Mouse (Mus musculus) stomach, postnatal 0 days (tissue): ENCODE measurements around the gene Rapgef1. TPM values are rescaled to one million over a fixed set of nuclear protein-coding genes. Genes with fewer than 3 reads are reported as not detected.

ENCODE experiments used
- ATAC-seq: fragments of 200-750 bp; cut with Nextera tagmentation; 2 replicates; pipeline ENCODE4 v1.8.0; 2017; ENCODE audit not compliant: low FRiP score, low TSS enrichment
- DNase-seq: peaks from one replicate; pipeline ENCODE4 v3.0.0-alpha.2; 2016; ENCODE audit warnings: low spot score
- H3K27ac ChIP-seq: fragments of 300-500 bp; sonication (generic); replicated peaks from 2 replicates; pipeline ENCODE4 v1.5.1; 2014; ENCODE audit warnings: mild to moderate bottlenecking, control low read depth
- H3K27me3 ChIP-seq: fragments of 300-500 bp; sonication (generic); 2 replicates; pipeline ENCODE4 v1.6.1; 2014; ENCODE audit warnings: low read length; ENCODE audit not compliant: control insufficient read depth, insufficient read depth
- H3K36me3 ChIP-seq: fragments of 300-500 bp; sonication (generic); 2 replicates; pipeline ENCODE4 v1.6.1; 2014; ENCODE audit warnings: low read length, mixed read lengths; ENCODE audit not compliant: control insufficient read depth, insufficient read depth
- H3K4me1 ChIP-seq: fragments of 300-500 bp; sonication (generic); replicated peaks from 2 replicates; pipeline ENCODE4 v1.6.1; 2014; ENCODE audit warnings: antibody characterized with exemption; ENCODE audit not compliant: control insufficient read depth, insufficient read depth
- H3K4me2 ChIP-seq: fragments of 300-500 bp; sonication (generic); replicated peaks from 2 replicates; pipeline ENCODE4 v1.6.1; 2014; ENCODE audit warnings: low read depth, mild to moderate bottlenecking, control low read depth, moderate library complexity
- H3K4me3 ChIP-seq: fragments of 300-500 bp; sonication (generic); 2 replicates; pipeline ENCODE4 v1.5.1; 2014; ENCODE audit warnings: low read depth, low read length, control low read depth
- H3K9ac ChIP-seq: fragments of 300-500 bp; sonication (generic); 2 replicates; pipeline ENCODE4 v1.6.1; 2014; ENCODE audit warnings: mild to moderate bottlenecking, low read length, control low read depth, mixed read lengths
- H3K9me3 ChIP-seq: fragments of 300-500 bp; sonication (generic); 2 replicates; pipeline ENCODE4 v1.6.1; 2016; ENCODE audit warnings: low read length; ENCODE audit not compliant: control insufficient read depth
- CTCF ChIP-seq: IDR thresholded peaks from 2 replicates; pipeline ENCODE4 v1.5.1; 2016; ENCODE audit warnings: antibody characterized with exemption, low read depth, mild to moderate bottlenecking, moderate library complexity
- EP300 ChIP-seq: optimal IDR thresholded peaks from 2 replicates; pipeline ENCODE3; 2016; ENCODE audit warnings: antibody characterized with exemption
- WGBS: fragments of 180-500 bp; shearing (Covaris S2); extraction: QIAGEN DNeasy Blood & Tissue Kit; methylation state at CpG from one replicate; pipeline ENCODE4 v1.1.7; 2014; 5-methylcytosine and 5-hydroxymethylcytosine counted together
- polyA plus RNA-seq: library from polyadenylated mRNA; unstranded; fragments of >200 nt; fragmentation: Nextera tagmentation; extraction: Ambion mirVana; gene quantifications from 2 replicates; pipeline ENCODE4 v1.2.1, GENCODE M21; 2015

The Rapgef1 gene
- polyA plus RNA-seq, 1 experiment from 2014 or later = 7.2 TPM

DNA sequence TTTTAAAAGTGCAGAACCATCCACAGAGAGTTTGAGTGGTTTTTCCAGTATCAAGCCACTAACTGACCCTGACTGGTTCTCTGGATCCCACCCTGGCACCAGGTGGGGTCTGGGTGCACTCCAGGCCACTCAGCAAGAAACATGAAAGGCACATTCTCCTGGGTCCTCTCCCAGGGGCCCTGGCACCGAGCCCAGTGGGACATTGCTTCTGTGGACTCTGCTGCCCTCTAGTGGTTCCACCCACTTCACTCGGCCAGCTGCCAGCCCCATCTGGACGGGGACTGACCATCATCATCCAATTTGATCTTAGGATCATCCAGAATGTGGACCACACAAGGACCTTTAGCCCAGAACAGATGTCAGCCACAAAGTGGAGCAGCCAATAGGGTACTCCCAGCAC lies 15.6 kb upstream of the Rapgef1 start:
- H3K27ac ChIP-seq = no peak overlapping the region
- peak; percentile 75 for DNase-seq
- H3K4me2 ChIP-seq = no peak overlapping the region
- no peak overlapping the region for H3K4me3 ChIP-seq
- TF ChIP-seq CTCF (peak; percentile 94), EP300 (no peak)
- H3K9ac ChIP-seq = no peak overlapping the region
- H3K36me3 ChIP-seq = no peaks in the 10 kb centered on the region
- no peaks in the 10 kb centered on the region for H3K4me1 ChIP-seq
- ATAC-seq = no peak
- H3K9me3 ChIP-seq = no peaks in the 10 kb centered on the region
- H3K27me3 ChIP-seq = no peaks in the 10 kb centered on the region
- 0% methylated on average over 3 of the region's 3 CpGs for WGBS

DNA sequence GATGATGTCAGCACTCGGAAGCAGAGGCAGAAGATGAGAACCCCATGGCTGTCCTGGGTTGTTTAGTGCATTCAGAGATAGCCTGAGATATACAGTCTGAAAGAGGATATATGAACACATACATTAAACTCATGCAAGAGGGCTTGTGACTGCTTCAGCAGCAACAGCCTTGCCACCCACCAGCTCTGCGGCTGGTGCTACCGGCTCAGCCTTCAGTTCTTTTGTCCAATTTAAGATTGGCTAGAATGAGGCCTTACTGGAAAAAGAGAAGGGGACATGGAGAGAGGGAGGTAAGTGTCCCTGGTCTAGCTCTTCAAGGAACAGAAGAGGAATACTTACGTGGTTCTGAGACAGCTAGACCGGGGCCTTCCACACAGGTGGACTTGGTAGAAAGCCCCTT lies 13.9 kb upstream of the Rapgef1 start:
- no peak overlapping the region for H3K4me2 ChIP-seq
- H3K27me3 ChIP-seq = no peaks in the 10 kb centered on the region
- DNase-seq = no peak
- no peak overlapping the region for H3K27ac ChIP-seq
- TF ChIP-seq EP300 (no peak), CTCF (no peak)
- no peaks in the 10 kb centered on the region for H3K36me3 ChIP-seq
- no peak overlapping the region for H3K4me3 ChIP-seq
- no peaks in the 10 kb centered on the region for H3K9me3 ChIP-seq
- H3K4me1 ChIP-seq = no peaks in the 10 kb centered on the region
- WGBS = 87% methylated on average over 5 of the region's 5 CpGs
- H3K9ac ChIP-seq = no peak overlapping the region
- no peak for ATAC-seq

DNA sequence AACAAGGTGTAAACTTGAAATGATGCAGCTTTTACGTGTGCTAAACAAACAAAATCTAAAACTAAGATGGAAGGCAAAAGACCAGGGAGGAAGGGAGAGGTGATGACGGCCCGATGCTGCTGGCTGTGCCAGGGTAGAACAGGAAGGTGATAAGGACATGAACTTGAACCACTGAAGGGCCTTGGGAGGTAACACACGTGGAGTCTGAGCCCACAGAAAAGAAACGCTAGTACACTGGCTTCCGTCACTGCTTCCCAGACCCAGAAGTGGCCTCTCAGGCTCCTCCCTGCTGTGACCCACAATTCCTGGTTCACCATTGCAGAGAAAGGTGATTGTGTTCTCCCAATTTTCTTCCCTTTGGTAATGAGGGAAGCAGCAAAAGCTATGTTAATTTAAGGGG lies 13.1 kb upstream of the Rapgef1 start:
- 39% methylated on average over 6 of the region's 6 CpGs for WGBS
- Histone ChIP-seq H3K27ac (no peak overlapping the region), H3K4me2 (no peak overlapping the region), H3K9ac (no peak overlapping the region), H3K36me3 (no peaks in the 10 kb centered on the region), H3K9me3 (no peaks in the 10 kb centered on the region), H3K4me3 (no peak overlapping the region), H3K4me1 (no peaks in the 10 kb centered on the region), H3K27me3 (no peaks in the 10 kb centered on the region)
- ATAC-seq = no peak
- TF ChIP-seq EP300 (no peak), CTCF (no peak)
- DNase-seq = no peak

GRCm38 (mm10) chr2:29617341-29617740 lies 2.2 kb upstream of the Rapgef1 start:
- Histone ChIP-seq H3K27me3 (no peaks in the 10 kb centered on the region), H3K4me2 (no peak overlapping the region), H3K9ac (no peak overlapping the region), H3K27ac (no peak overlapping the region), H3K4me3 (no peak overlapping the region), H3K36me3 (no peaks in the 10 kb centered on the region), H3K9me3 (no peaks in the 10 kb centered on the region), H3K4me1 (peaks cover 4% of the 10 kb centered on the region; the same call in 1 of the 2 replicates)
- DNase-seq (no peak), ATAC-seq (no peak)
- WGBS = 77% methylated on average over 1 of the region's 1 CpGs
- TF ChIP-seq CTCF (no peak), EP300 (no peak)

GRCm38 (mm10) chr2:29618926-29619483 lies 515 bp upstream of the Rapgef1 start:
- DNase-seq (no peak), ATAC-seq (no peak)
- Histone ChIP-seq H3K9me3 (no peaks in the 10 kb centered on the region), H3K27ac (no peak overlapping the region), H3K4me1 (peaks cover 4% of the 10 kb centered on the region), H3K27me3 (no peaks in the 10 kb centered on the region), H3K36me3 (no peaks in the 10 kb centered on the region), H3K4me2 (no peak overlapping the region), H3K9ac (no peak overlapping the region), H3K4me3 (no peak overlapping the region)
- WGBS = 65% methylated on average over 8 of the region's 8 CpGs
- no peak for TF ChIP-seq CTCF
- TF ChIP-seq EP300 = no peak

DNA sequence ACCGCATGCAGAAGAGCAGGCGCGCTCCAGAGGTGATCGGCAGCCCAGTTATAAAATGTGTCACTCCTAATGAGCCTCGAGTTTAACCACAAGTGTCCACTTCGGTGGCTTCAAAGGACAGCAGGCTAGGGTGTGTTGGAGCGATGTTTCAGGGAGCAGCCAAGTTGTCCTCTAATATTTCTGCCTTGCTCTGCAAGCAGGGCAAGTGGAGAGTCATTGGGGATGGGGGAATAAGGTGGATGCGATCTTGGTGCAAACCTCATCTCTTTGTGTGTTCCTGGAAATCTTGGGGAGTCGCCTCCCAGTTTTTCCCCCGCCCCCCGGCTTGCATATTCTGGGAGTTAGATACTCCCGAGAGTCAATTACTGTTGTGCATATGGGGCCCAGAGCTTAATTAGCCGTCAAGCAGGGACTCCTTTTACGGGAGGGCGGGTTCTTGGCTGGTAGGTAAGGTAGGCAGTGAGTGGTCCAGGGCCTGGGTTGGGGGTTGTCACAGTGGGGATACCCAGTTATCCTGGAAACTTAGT lies 844 bp downstream of the Rapgef1 start:
- peak overlapping the region; percentile 87 for H3K27ac ChIP-seq
- H3K36me3 ChIP-seq = no peaks in the 10 kb centered on the region
- ATAC-seq (no peak; the same call in 1 of the 2 replicates), DNase-seq (no peak)
- peaks cover 9% of the 10 kb centered on the region for H3K4me1 ChIP-seq
- no peak for TF ChIP-seq EP300
- no peak for TF ChIP-seq CTCF
- H3K4me2 ChIP-seq = peak overlapping the region; percentile 83
- no peaks in the 10 kb centered on the region for H3K27me3 ChIP-seq
- peak overlapping the region; percentile 87 for H3K9ac ChIP-seq
- 1% methylated on average over 15 of the region's 15 CpGs for WGBS
- H3K9me3 ChIP-seq = no peaks in the 10 kb centered on the region
- H3K4me3 ChIP-seq = peak overlapping the region; percentile 77
